Mouse (Mus musculus) hindbrain, embryonic 10.5 days (tissue): ENCODE data around the gene Chmp6. TPM values are rescaled to one million over a fixed set of nuclear protein-coding genes. Genes with fewer than 3 reads are reported as not detected.

ENCODE experiments used
- DNase-seq: peaks from one replicate; pipeline ENCODE4 v3.0.0-alpha.2; 2017; ENCODE audit warnings: low spot score
- H3K27ac ChIP-seq: fragments of 300-500 bp; sonication (generic); 2 replicates; pipeline ENCODE4 v1.5.1; 2016; ENCODE audit warnings: mild to moderate bottlenecking, moderate library complexity
- H3K27me3 ChIP-seq: fragments of 300-500 bp; sonication (generic); 2 replicates; pipeline ENCODE4 v1.6.1; 2016; ENCODE audit warnings: mild to moderate bottlenecking; ENCODE audit not compliant: poor library complexity, insufficient read depth, severe bottlenecking
- H3K36me3 ChIP-seq: fragments of 300-500 bp; sonication (generic); 2 replicates; pipeline ENCODE4 v1.6.1; 2016; ENCODE audit warnings: mild to moderate bottlenecking, moderate library complexity
- H3K4me1 ChIP-seq: fragments of 300-500 bp; sonication (generic); replicated peaks from 2 replicates; pipeline ENCODE4 v1.6.1; 2016; ENCODE audit warnings: mild to moderate bottlenecking
- H3K4me3 ChIP-seq: fragments of 300-500 bp; sonication (generic); 2 replicates; pipeline ENCODE4 v1.5.1; 2016; ENCODE audit warnings: mild to moderate bottlenecking, moderate library complexity
- H3K9me3 ChIP-seq: fragments of 300-500 bp; sonication (generic); 2 replicates; pipeline ENCODE4 v1.6.1; 2016; ENCODE audit warnings: mild to moderate bottlenecking, moderate library complexity
- WGBS: fragments of 180-500 bp; shearing (Covaris S2); methylation state at CpG from one replicate; pipeline ENCODE4 v1.1.7; 2016; 5-methylcytosine and 5-hydroxymethylcytosine counted together
- polyA plus RNA-seq: library from polyadenylated mRNA; unstranded; fragments of >200 nt; fragmentation: Nextera tagmentation; extraction: Ambion mirVana; gene quantifications from 2 replicates; pipeline ENCODE4 v1.2.1, GENCODE M21; 2016

Gene Chmp6
- polyA plus RNA-seq, 1 experiment from 2014 or later, result 114 TPM

DNA sequence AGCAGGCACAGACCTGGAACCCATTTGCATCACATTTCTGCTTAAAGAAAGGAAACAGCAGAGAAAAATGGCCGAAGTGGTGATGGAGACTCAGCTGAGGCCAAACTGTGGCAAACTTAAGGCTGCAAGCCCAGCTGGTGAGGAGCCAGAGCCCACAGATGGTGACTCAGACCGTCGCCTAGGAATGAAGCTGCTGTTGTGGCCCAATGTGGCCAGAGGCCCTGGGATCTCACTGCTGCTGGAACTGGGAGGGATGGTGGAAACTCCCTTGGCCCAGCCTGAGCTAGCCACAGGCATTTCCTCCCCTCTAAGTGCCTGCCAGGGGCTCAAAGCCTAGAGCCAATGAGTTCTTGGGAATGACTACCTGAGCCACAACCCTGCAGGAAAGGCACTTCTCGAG is 19.9 kb downstream of the Chmp6 start:
- Histone ChIP-seq H3K27ac (no peak overlapping the region), H3K36me3 (no peaks in the 10 kb centered on the region), H3K27me3 (peaks cover 7% of the 10 kb centered on the region), H3K9me3 (no peaks in the 10 kb centered on the region), H3K4me3 (no peak overlapping the region), H3K4me1 (peaks cover 54% of the 10 kb centered on the region)
- 70% methylated on average over 4 of the region's 4 CpGs for WGBS
- no peak for DNase-seq

DNA sequence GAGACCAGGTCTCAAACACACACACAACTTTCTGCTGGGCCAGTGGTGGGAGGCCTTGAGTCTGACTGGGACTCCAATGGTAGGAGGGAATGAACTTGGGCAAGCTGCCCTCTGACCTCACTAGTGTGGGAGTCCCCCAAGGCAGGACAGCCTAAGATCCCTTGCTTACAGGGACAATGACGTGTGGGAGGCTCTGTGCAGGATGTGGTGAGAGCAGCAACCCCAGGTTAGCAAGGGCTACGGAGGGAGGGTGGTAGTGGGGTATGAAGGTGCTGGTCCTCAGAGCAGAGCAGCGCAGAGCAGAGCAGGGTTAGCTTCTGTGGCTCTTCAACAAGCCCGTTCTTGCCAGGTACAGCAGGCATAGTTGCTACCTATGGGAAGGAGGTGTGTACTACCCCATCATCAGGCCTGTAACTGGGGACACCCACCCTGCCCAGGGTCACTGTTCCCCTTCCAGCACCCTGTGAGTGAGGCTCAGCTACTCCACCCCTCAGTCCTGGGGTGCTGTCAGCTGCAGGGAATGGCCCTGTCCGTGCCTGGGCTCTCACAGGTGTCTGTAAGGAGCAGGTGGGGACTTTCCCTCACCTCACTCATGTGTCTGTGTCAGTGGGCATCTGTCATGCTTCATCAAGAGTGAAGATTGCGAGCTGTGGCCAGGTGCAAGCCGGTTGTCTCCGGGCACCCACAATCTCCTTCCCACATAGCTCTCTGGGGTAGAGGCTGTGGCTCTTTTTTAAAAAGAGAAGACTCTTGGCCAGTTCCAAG is 20.8 kb downstream of the Chmp6 start:
- H3K4me1 ChIP-seq, result peaks cover 62% of the 10 kb centered on the region
- H3K4me3 ChIP-seq, result no peak overlapping the region
- WGBS, result 81% methylated on average over 8 of the region's 8 CpGs
- no peaks in the 10 kb centered on the region for H3K36me3 ChIP-seq
- no peaks in the 10 kb centered on the region for H3K9me3 ChIP-seq
- H3K27ac ChIP-seq, result peak overlapping the region; percentile 30; the same call in 1 of the 2 replicates
- peaks cover 15% of the 10 kb centered on the region for H3K27me3 ChIP-seq
- DNase-seq, result no peak

GRCm38 (mm10) chr11:119934773-119935172 is 21.5 kb downstream of the Chmp6 start:
- 80% methylated on average over 8 of the region's 8 CpGs for WGBS
- no peak for DNase-seq
- peaks cover 70% of the 10 kb centered on the region for H3K4me1 ChIP-seq
- peaks cover 23% of the 10 kb centered on the region for H3K27me3 ChIP-seq
- no peaks in the 10 kb centered on the region for H3K36me3 ChIP-seq
- no peak overlapping the region for H3K27ac ChIP-seq
- no peak overlapping the region for H3K4me3 ChIP-seq
- H3K9me3 ChIP-seq, result no peaks in the 10 kb centered on the region

GRCm38 (mm10) chr11:119935457-119935856 is 22.2 kb downstream of the Chmp6 start:
- Histone ChIP-seq H3K4me3 (no peak overlapping the region), H3K9me3 (no peaks in the 10 kb centered on the region), H3K4me1 (peaks cover 77% of the 10 kb centered on the region), H3K27me3 (peaks cover 29% of the 10 kb centered on the region), H3K27ac (0 out of 2 replicates have a peak overlapping the region, but pooled peaks have one; percentile 9), H3K36me3 (no peaks in the 10 kb centered on the region)
- DNase-seq, result peak; percentile 71
- WGBS, result 26% methylated on average over 6 of the region's 6 CpGs

- Histone ChIP-seq H3K27me3 (peaks cover 39% of the 10 kb centered on the region), H3K36me3 (no peaks in the 10 kb centered on the region), H3K27ac (peak overlapping the region; percentile 59; the same call in 1 of the 2 replicates), H3K4me1 (peaks cover 87% of the 10 kb centered on the region), H3K4me3 (no peak overlapping the region), H3K9me3 (no peaks in the 10 kb centered on the region)
- WGBS, result 70% methylated on average over 2 of the region's 2 CpGs
- DNase-seq, result no peak
Measured at GRCm38 (mm10) chr11:119936456-119936855, 23.2 kb downstream of the Chmp6 start.

DNA sequence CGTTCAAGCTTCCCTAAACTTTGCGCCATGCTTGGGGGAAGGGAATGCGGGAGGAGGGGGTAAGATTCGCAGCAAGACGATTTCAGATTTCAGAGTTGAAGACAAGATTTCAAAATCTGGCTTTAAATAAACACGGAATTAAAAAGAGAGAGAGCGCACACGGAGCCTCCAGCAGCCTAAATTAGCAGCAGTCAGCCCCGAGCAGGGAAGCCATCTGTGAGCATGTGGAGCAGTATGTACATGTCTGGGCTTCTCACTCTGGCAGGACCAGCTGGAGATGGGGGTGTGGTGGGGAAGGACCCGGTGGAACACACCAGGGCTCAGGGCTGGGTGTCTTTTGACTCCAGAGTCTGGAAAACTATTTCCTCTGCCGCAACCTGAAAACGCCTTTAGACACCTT is 24.0 kb downstream of the Chmp6 start:
- H3K27ac ChIP-seq, result peak overlapping the region; percentile 59; the same call in 1 of the 2 replicates
- peaks cover 89% of the 10 kb centered on the region for H3K4me1 ChIP-seq
- no peak overlapping the region for H3K4me3 ChIP-seq
- WGBS, result 59% methylated on average over 12 of the region's 12 CpGs
- peaks cover 43% of the 10 kb centered on the region for H3K27me3 ChIP-seq
- H3K36me3 ChIP-seq, result no peaks in the 10 kb centered on the region
- no peaks in the 10 kb centered on the region for H3K9me3 ChIP-seq
- DNase-seq, result no peak

GRCm38 (mm10) chr11:119937772-119938502 is 24.7 kb downstream of the Chmp6 start:
- 56% methylated on average over 19 of the region's 19 CpGs for WGBS
- Histone ChIP-seq H3K27me3 (peaks cover 43% of the 10 kb centered on the region), H3K4me3 (no peak overlapping the region), H3K9me3 (no peaks in the 10 kb centered on the region), H3K4me1 (peaks cover 88% of the 10 kb centered on the region), H3K27ac (peak overlapping the region; percentile 40), H3K36me3 (no peaks in the 10 kb centered on the region)
- DNase-seq, result no peak

DNA sequence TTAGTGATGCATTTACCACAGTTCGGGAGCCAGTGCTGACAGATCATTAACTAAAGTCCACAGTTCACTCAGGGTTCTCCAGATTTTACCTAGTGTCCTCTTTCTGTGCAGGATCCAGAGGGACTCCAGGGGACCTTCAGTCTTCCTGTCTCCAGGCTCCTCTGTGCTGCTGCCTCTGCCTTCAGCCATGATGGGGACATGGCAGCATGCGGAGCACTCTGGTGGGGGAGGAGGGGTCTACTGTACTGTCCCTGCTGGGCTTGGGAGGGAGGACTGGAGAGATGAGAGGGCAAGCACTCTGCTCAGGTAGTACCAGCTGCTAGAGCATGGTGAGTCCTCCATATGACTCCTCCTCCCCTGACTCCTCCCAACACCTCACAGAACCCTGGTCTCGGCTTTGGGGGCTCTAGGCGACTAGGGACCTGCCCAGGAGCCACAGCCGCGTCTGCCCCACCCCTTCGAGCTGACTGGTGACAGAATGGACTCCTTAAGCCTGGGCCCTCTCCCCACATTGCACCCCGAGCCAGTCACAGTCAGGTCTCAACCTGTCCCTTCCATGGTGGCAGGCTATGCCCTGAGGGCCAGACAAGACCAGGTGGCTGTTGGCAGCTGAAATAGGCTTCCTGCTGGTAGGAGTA is 26.0 kb downstream of the Chmp6 start:
- Histone ChIP-seq H3K4me1 (peaks cover 90% of the 10 kb centered on the region), H3K36me3 (no peaks in the 10 kb centered on the region), H3K9me3 (no peaks in the 10 kb centered on the region), H3K4me3 (no peak overlapping the region), H3K27me3 (peaks cover 49% of the 10 kb centered on the region), H3K27ac (peak overlapping the region; percentile 36; the same call in 1 of the 2 replicates)
- 54% methylated on average over 8 of the region's 8 CpGs for WGBS
- no peak for DNase-seq

DNA sequence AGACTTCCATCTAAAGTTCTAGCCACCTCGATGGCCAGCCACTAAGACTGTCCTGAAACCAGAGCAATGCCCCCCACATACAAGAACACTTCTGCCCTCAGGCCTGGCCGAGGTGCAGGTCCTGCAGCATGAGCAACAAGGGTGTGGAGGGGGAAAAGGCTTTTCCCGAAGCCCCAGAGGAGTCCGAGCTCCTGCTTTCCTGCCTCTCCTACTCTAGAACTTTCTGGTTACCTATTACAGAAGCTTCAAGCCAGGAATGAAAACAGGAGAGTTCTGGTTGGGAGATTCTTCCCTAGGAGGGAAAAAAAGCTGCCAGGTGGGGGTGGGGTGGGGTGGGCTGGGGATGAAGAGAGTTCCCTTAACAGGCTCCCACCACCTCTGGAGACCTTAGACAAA is 26.5 kb downstream of the Chmp6 start:
- DNase-seq, result no peak
- Histone ChIP-seq H3K36me3 (no peaks in the 10 kb centered on the region), H3K4me1 (peaks cover 95% of the 10 kb centered on the region), H3K27ac (0 out of 2 replicates have a peak overlapping the region, but pooled peaks have one; percentile 45), H3K9me3 (no peaks in the 10 kb centered on the region), H3K4me3 (no peak overlapping the region), H3K27me3 (peaks cover 54% of the 10 kb centered on the region)
- 70% methylated on average over 4 of the region's 4 CpGs for WGBS

- no peak overlapping the region for H3K4me3 ChIP-seq
- no peaks in the 10 kb centered on the region for H3K9me3 ChIP-seq
- no peak for DNase-seq
- WGBS, result 70% methylated on average over 11 of the region's 11 CpGs
- peaks cover 58% of the 10 kb centered on the region for H3K27me3 ChIP-seq
- 0 out of 2 replicates have a peak overlapping the region, but pooled peaks have one; percentile 45 for H3K27ac ChIP-seq
- peaks cover 99% of the 10 kb centered on the region for H3K4me1 ChIP-seq
- H3K36me3 ChIP-seq, result no peaks in the 10 kb centered on the region
Measured at GRCm38 (mm10) chr11:119940142-119940541, 26.9 kb downstream of the Chmp6 start.

- H3K4me1 ChIP-seq, result peaks cover 86% of the 10 kb centered on the region
- peak overlapping the region; percentile 87 for H3K27ac ChIP-seq
- H3K9me3 ChIP-seq, result no peaks in the 10 kb centered on the region
- peaks cover 60% of the 10 kb centered on the region for H3K27me3 ChIP-seq
- no peaks in the 10 kb centered on the region for H3K36me3 ChIP-seq
- 4% methylated on average over 8 of the region's 8 CpGs for WGBS
- DNase-seq, result no peak
- H3K4me3 ChIP-seq, result peak overlapping the region; percentile 84
Measured at GRCm38 (mm10) chr11:119941794-119942193, 28.6 kb downstream of the Chmp6 start.

- peaks cover 81% of the 10 kb centered on the region for H3K4me1 ChIP-seq
- peak overlapping the region; percentile 87 for H3K27ac ChIP-seq
- H3K36me3 ChIP-seq, result no peaks in the 10 kb centered on the region
- peak overlapping the region; percentile 84 for H3K4me3 ChIP-seq
- DNase-seq, result no peak
- no peaks in the 10 kb centered on the region for H3K9me3 ChIP-seq
- H3K27me3 ChIP-seq, result peaks cover 60% of the 10 kb centered on the region
- WGBS, result under 1% methylated on average over 43 of the region's 43 CpGs
Measured at GRCm38 (mm10) chr11:119942201-119942726, 29.0 kb downstream of the Chmp6 start.
